Mouse (Mus musculus) spleen, adult 10 weeks (tissue): ENCODE measurements around the gene Ttc33. TPM values are rescaled to one million over a fixed set of nuclear protein-coding genes. Genes with fewer than 3 reads are reported as not detected.

ENCODE experiments used
- polyA plus RNA-seq: library from polyadenylated mRNA; stranded (reverse); fragments of 350-450 nt; fragmentation: Illumina TruSeq; extraction: RNeasy Lipid Tissue Mini Kit (QIAGEN cat#74804); gene quantifications from one replicate; pipeline ENCODE4 v1.2.3, GENCODE M21; 2015; ENCODE audit warnings: low replicate concordance; ENCODE audit not compliant: insufficient read depth

The Ttc33 gene
- polyA plus RNA-seq, result 39.9 TPM

GRCm38 (mm10) chr15:5185366-5186292 is at the start of gene Ttc33:
Gene Ttc33, plus strand, starts transcription at chr15:5185525.

GRCm38 (mm10) chr15:5143361-5144020 is 41.8 kb upstream of the Ttc33 start, which contains the start of gene Prkaa1:
Gene Prkaa1, plus strand, starts transcription at chr15:5143861.

GRCm38 (mm10) chr15:5243959-5244905 is 58.9 kb downstream of the Ttc33 start, which contains the start of gene Ptger4:
Gene Ptger4, minus strand, starts transcription at chr15:5244187.

Other genes with a start within 250 kb of the Ttc33 start
- gene C7, start 121.8 kb upstream of the Ttc33 start, polyA plus RNA-seq, result 1.2 TPM
- 71.8 TPM for gene Card6, start 77.0 kb upstream of the Ttc33 start, polyA plus RNA-seq
- gene Rpl37, start 68.9 kb upstream of the Ttc33 start, polyA plus RNA-seq, result 849 TPM
- 35.0 TPM for gene Prkaa1, start 41.7 kb upstream of the Ttc33 start, polyA plus RNA-seq
- 13.3 TPM for gene Ptger4, start 58.7 kb downstream of the Ttc33 start, polyA plus RNA-seq